ENCODE assay signal across 18 mouse cellular contexts in the genomic region with DNA sequence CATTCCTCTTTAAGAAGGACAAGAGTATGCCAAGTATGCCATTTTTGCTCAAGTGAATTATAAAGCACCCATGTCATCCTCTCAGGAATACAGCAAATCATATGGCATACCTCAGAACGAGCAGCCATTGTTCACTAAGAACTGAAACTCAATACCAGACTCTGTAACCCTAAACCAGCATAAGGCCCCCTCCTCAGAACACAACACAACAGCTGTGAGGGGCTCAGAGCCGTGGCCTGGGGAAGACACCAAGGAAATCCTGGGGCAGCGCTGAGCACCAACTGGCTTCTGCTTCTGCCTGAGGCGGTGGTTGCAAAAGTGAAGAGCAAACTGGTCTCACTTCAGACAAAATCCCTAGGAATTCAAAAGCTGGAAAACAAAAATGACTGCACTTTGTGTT.
DNase-seq lines count a peak whose midpoint lies in the region; ATAC-seq and TF ChIP-seq lines count a peak whose summit lies in the region.
"Had no signal": no experiment of that assay in that cellular context is flagged by ENCODE, and none has a peak within 500 bp of the region (broad histone marks: within the 10 kb centered on the region; RNA-seq: fewer than 3 reads in every experiment).

No protein-coding gene starts in this region.

- DNase-seq in forebrain, embryonic 11.5 days (ENCODE audit: low spot score): peak; percentile 64
- no peak for DNase-seq in G1E (ENCODE audit: low spot score)
- no peak for DNase-seq in frontal cortex, postnatal 25 days (ENCODE audit: low spot score in 2 of 2)
- no peak for DNase-seq in urinary bladder, postnatal 14 days (ENCODE audit: low spot score)
- DNase-seq in midbrain, embryonic 11.5 days (ENCODE audit: low spot score, missing footprints): no peak
- DNase-seq: cerebellum, adult 8-10 months; gastrocnemius, postnatal 36 days; kidney, adult 2 months; kidney, postnatal 36 days; thymus, postnatal 14 days had no signal

- peaks cover 25% of the 10 kb centered on the region for H3K4me1 ChIP-seq in forebrain, embryonic 11.5 days (replicated peaks; ENCODE audit: control insufficient read depth, insufficient read depth, low read length)
- peaks cover 19% of the 10 kb centered on the region for H3K4me1 ChIP-seq in forebrain, embryonic 16.5 days (replicated peaks; ENCODE audit: control insufficient read depth, insufficient read depth, low read length)
- peaks cover 46% of the 10 kb centered on the region for H3K4me1 ChIP-seq in G1E (ENCODE audit: insufficient read depth, low read depth, low read length)
- peaks cover 39% of the 10 kb centered on the region; the same call in 1 of the 2 replicates for H3K4me1 ChIP-seq in embryonic facial prominence, embryonic 12.5 days
- peaks cover 79% of the 10 kb centered on the region for H3K4me1 ChIP-seq in liver, embryonic 12.5 days
- peaks cover 21% of the 10 kb centered on the region for H3K4me1 ChIP-seq in midbrain, embryonic 11.5 days (ENCODE audit: control insufficient read depth, insufficient read depth, low read length)

- H3K4me2 ChIP-seq in forebrain, embryonic 11.5 days (ENCODE audit: low read depth, low read length, severe bottlenecking): no peak overlapping the region
- H3K4me2 ChIP-seq in forebrain, embryonic 16.5 days (ENCODE audit: low read length): no peak overlapping the region
- 0 out of 2 replicates have a peak overlapping the region, but pooled peaks have one; percentile 15 for H3K4me2 ChIP-seq in embryonic facial prominence, embryonic 12.5 days (replicated peaks)
- peak overlapping the region; percentile 67 for H3K4me2 ChIP-seq in liver, embryonic 12.5 days
- no peak overlapping the region for H3K4me2 ChIP-seq in midbrain, embryonic 11.5 days
- H3K4me2 ChIP-seq: embryonic facial prominence, embryonic 13.5 days had no signal

- no peak for TF ChIP-seq CTCF in G1E (IDR thresholded peaks at IDR 0.05; ENCODE audit: low read depth, low read length)

- 13% methylated on average over 4 of the region's 4 CpGs for WGBS in forebrain, embryonic 11.5 days
- WGBS in forebrain, embryonic 16.5 days: 19% methylated on average over 4 of the region's 4 CpGs
- 9% methylated on average over 4 of the region's 4 CpGs for WGBS in embryonic facial prominence, embryonic 12.5 days
- 72% methylated on average over 4 of the region's 4 CpGs for WGBS in liver, embryonic 12.5 days (ENCODE audit: insufficient replicate concordance)
- 14% methylated on average over 4 of the region's 4 CpGs for WGBS in midbrain, embryonic 11.5 days

- H3K9me3 ChIP-seq in forebrain, embryonic 11.5 days (ENCODE audit: control insufficient read depth, low read length): no peaks in the 10 kb centered on the region
- H3K9me3 ChIP-seq in forebrain, embryonic 16.5 days (ENCODE audit: control insufficient read depth, low read length): no peaks in the 10 kb centered on the region
- H3K9me3 ChIP-seq in G1E (replicated peaks): no peaks in the 10 kb centered on the region
- H3K9me3 ChIP-seq in embryonic facial prominence, embryonic 12.5 days: no peaks in the 10 kb centered on the region
- no peaks in the 10 kb centered on the region for H3K9me3 ChIP-seq in liver, embryonic 12.5 days (replicated peaks)
- H3K9me3 ChIP-seq in midbrain, embryonic 11.5 days (ENCODE audit: control insufficient read depth, low read length): no peaks in the 10 kb centered on the region
- H3K9me3 ChIP-seq: embryonic facial prominence, embryonic 13.5 days; megakaryocyte, embryonic 14.5 days had no signal

- no peaks in the 10 kb centered on the region for H3K36me3 ChIP-seq in forebrain, embryonic 11.5 days (ENCODE audit: control insufficient read depth, insufficient read depth, low read length)
- H3K36me3 ChIP-seq in forebrain, embryonic 16.5 days (ENCODE audit: control insufficient read depth, insufficient read depth): no peaks in the 10 kb centered on the region
- H3K36me3 ChIP-seq in G1E (replicated peaks): no peaks in the 10 kb centered on the region
- no peaks in the 10 kb centered on the region for H3K36me3 ChIP-seq in embryonic facial prominence, embryonic 12.5 days
- H3K36me3 ChIP-seq in liver, embryonic 12.5 days: peaks cover 46% of the 10 kb centered on the region
- no peaks in the 10 kb centered on the region for H3K36me3 ChIP-seq in midbrain, embryonic 11.5 days (ENCODE audit: control insufficient read depth, insufficient read depth, low read length)
- H3K36me3 ChIP-seq: embryonic facial prominence, embryonic 13.5 days had no signal

- H3K9ac ChIP-seq in forebrain, embryonic 11.5 days (ENCODE audit: low read length): no peak overlapping the region
- no peak overlapping the region for H3K9ac ChIP-seq in forebrain, embryonic 16.5 days (replicated peaks; ENCODE audit: low read depth, low read length)
- H3K9ac ChIP-seq in embryonic facial prominence, embryonic 12.5 days: no peak overlapping the region
- H3K9ac ChIP-seq in liver, embryonic 12.5 days: no peak overlapping the region; the same call in 1 of the 2 replicates
- H3K9ac ChIP-seq in midbrain, embryonic 11.5 days (ENCODE audit: low read length): no peak overlapping the region
- H3K9ac ChIP-seq: embryonic facial prominence, embryonic 13.5 days had no signal

- no peak overlapping the region for H3K27ac ChIP-seq in forebrain, embryonic 11.5 days (ENCODE audit: low read depth, low read length)
- no peak overlapping the region for H3K27ac ChIP-seq in forebrain, embryonic 16.5 days (ENCODE audit: low read length)
- H3K27ac ChIP-seq in embryonic facial prominence, embryonic 12.5 days: no peak overlapping the region
- H3K27ac ChIP-seq in liver, embryonic 12.5 days: peak overlapping the region; percentile 90
- no peak overlapping the region for H3K27ac ChIP-seq in midbrain, embryonic 11.5 days (ENCODE audit: low read depth, low read length)
- H3K27ac ChIP-seq: embryonic facial prominence, embryonic 13.5 days; hindbrain, postnatal 0 days; left cerebral cortex, adult 2 months had no signal

- no peaks in the 10 kb centered on the region for H3K27me3 ChIP-seq in forebrain, embryonic 11.5 days (ENCODE audit: control insufficient read depth, insufficient read depth, low read length)
- H3K27me3 ChIP-seq in forebrain, embryonic 16.5 days (replicated peaks; ENCODE audit: control insufficient read depth, insufficient read depth, low read length): no peaks in the 10 kb centered on the region; the same call in 1 of the 2 replicates
- peaks cover 25% of the 10 kb centered on the region for H3K27me3 ChIP-seq in G1E (ENCODE audit: insufficient read depth, low read length)
- no peaks in the 10 kb centered on the region for H3K27me3 ChIP-seq in embryonic facial prominence, embryonic 12.5 days
- no peaks in the 10 kb centered on the region for H3K27me3 ChIP-seq in liver, embryonic 12.5 days (replicated peaks)
- H3K27me3 ChIP-seq in midbrain, embryonic 11.5 days (ENCODE audit: control insufficient read depth, insufficient read depth, low read length): no peaks in the 10 kb centered on the region

- H3K4me3 ChIP-seq in forebrain, embryonic 11.5 days (ENCODE audit: low read depth, low read length): no peak overlapping the region
- H3K4me3 ChIP-seq in forebrain, embryonic 16.5 days (replicated peaks; ENCODE audit: low read length): no peak overlapping the region
- H3K4me3 ChIP-seq in G1E (ENCODE audit: low read depth, low read length): peak overlapping the region; percentile 38; the same call in 1 of the 2 replicates
- no peak overlapping the region for H3K4me3 ChIP-seq in embryonic facial prominence, embryonic 12.5 days
- H3K4me3 ChIP-seq in liver, embryonic 12.5 days: no peak overlapping the region
- H3K4me3 ChIP-seq in midbrain, embryonic 11.5 days (ENCODE audit: low read depth, low read length): no peak overlapping the region
- H3K4me3 ChIP-seq: embryonic facial prominence, embryonic 13.5 days; left cerebral cortex, adult 2 months; megakaryocyte, embryonic 14.5 days; myocyte had no signal

- ATAC-seq in forebrain, embryonic 11.5 days (replicated peaks; ENCODE audit: low FRiP score): 0 out of 2 replicates have a peak, but pooled peaks have one; percentile 46
- no peak for ATAC-seq in forebrain, embryonic 16.5 days
- ATAC-seq in G1E (ENCODE audit: extremely low read depth, insufficient number of reproducible peaks, low FRiP score, poor library complexity, severe bottlenecking): no peak
- no peak for ATAC-seq in embryonic facial prominence, embryonic 12.5 days (ENCODE audit: insufficient number of reproducible peaks, insufficient read depth, low FRiP score, low TSS enrichment)
- ATAC-seq in liver, embryonic 12.5 days: no peak
- no peak for ATAC-seq in midbrain, embryonic 11.5 days (ENCODE audit: low FRiP score)
- ATAC-seq: hindbrain, postnatal 0 days had no signal

Comparison
In these comparisons a context has a peak if more than half of its experiments do, and no peak if none do; other contexts are left out.
1. H3K4me2 ChIP-seq: peak in embryonic facial prominence, embryonic 12.5 days (single experiment) and liver, embryonic 12.5 days (single experiment); none in forebrain, embryonic 11.5 days (single experiment), forebrain, embryonic 16.5 days (single experiment) and midbrain, embryonic 11.5 days (single experiment).